Mouse (Mus musculus) brain, embryonic 18.5 days (tissue): ENCODE measurements at regions not wholly inside any gene's neighbourhood (a gene's known extent, or its start where the extent isn't known, plus 50 kb on each side); places are given as distances from the start of the nearest gene placed in this dataset.

Source experiments
- DNase-seq: peaks from one replicate; pipeline ENCODE4 v3.0.0-alpha.2; 2012; ENCODE audit warnings: low read depth, low spot score

GRCm38 (mm10) chr3:148336091-148336511 lies 654.3 kb downstream of the Adgrl2 start:
- no peak for DNase-seq

GRCm38 (mm10) chr3:148335654-148336053 lies 654.7 kb downstream of the Adgrl2 start:
- DNase-seq, result no peak

- DNase-seq, result no peak
Observed at GRCm38 (mm10) chr3:148324911-148325621, 665.3 kb downstream of the Adgrl2 start.

GRCm38 (mm10) chr3:148321894-148322293 lies 668.5 kb downstream of the Adgrl2 start:
- DNase-seq, result no peak

GRCm38 (mm10) chr3:148316198-148316597 lies 674.2 kb downstream of the Adgrl2 start:
- no peak for DNase-seq

- DNase-seq, result peak; percentile 60
Observed at GRCm38 (mm10) chr3:148315286-148315685, 675.1 kb downstream of the Adgrl2 start.

GRCm38 (mm10) chr3:148295515-148295914 lies 694.8 kb downstream of the Adgrl2 start:
- DNase-seq, result no peak

- no peak for DNase-seq
Observed at GRCm38 (mm10) chr3:148278978-148279377, 711.4 kb downstream of the Adgrl2 start.

- no peak for DNase-seq
Observed at GRCm38 (mm10) chr3:148272159-148272848, 718.1 kb downstream of the Adgrl2 start.

GRCm38 (mm10) chr3:148268812-148269211 lies 721.5 kb downstream of the Adgrl2 start:
- DNase-seq, result no peak

- DNase-seq, result no peak
Observed at GRCm38 (mm10) chr3:148259211-148259610, 731.1 kb downstream of the Adgrl2 start.

GRCm38 (mm10) chr3:148248617-148249016 lies 741.7 kb downstream of the Adgrl2 start:
- peak; percentile 51 for DNase-seq

- DNase-seq, result no peak
Observed at GRCm38 (mm10) chr3:148246786-148247185, 743.6 kb downstream of the Adgrl2 start.

- DNase-seq, result no peak
Observed at GRCm38 (mm10) chr3:148238093-148238492, 752.3 kb downstream of the Adgrl2 start.

GRCm38 (mm10) chr3:148237555-148237954 lies 752.8 kb downstream of the Adgrl2 start:
- no peak for DNase-seq

GRCm38 (mm10) chr3:148233616-148234015 lies 756.7 kb downstream of the Adgrl2 start:
- DNase-seq, result no peak

GRCm38 (mm10) chr3:148229192-148229591 lies 761.2 kb downstream of the Adgrl2 start:
- no peak for DNase-seq

- DNase-seq, result no peak
Observed at GRCm38 (mm10) chr3:148228002-148228707, 762.2 kb downstream of the Adgrl2 start.

- DNase-seq, result no peak
Observed at GRCm38 (mm10) chr3:148220826-148221225, 769.5 kb downstream of the Adgrl2 start.

GRCm38 (mm10) chr3:148220024-148220590 lies 770.2 kb downstream of the Adgrl2 start:
- DNase-seq, result no peak

GRCm38 (mm10) chr3:148202148-148202547 lies 788.2 kb downstream of the Adgrl2 start:
- DNase-seq, result no peak

- DNase-seq, result no peak
Observed at GRCm38 (mm10) chr3:148186704-148187103, 803.7 kb downstream of the Adgrl2 start.
